Mouse (Mus musculus) ES-E14 (cell line): ENCODE measurements around the gene Vps50. TPM values are rescaled to one million over a fixed set of nuclear protein-coding genes. Genes with fewer than 3 reads are reported as not detected.
"Not testable (repeated sequence)": the region's sequence is repeated elsewhere in the genome, so short reads cannot be mapped to it uniquely, and the experiment has no call there.

Source experiments
- DNase-seq: peaks from one replicate; pipeline ENCODE4 v3.0.0-alpha.2; 2013; ENCODE audit warnings: low read depth, low spot score
- H3K27ac ChIP-seq: 2 replicates; pipeline ENCODE4 v1.5.1; 2012; ENCODE audit warnings: low read depth, mild to moderate bottlenecking, low read length, moderate library complexity, mixed read lengths; ENCODE audit not compliant: poor library complexity, insufficient read depth, severe bottlenecking
- H3K36me3 ChIP-seq: 2 replicates; pipeline ENCODE4 v1.6.1; 2012; ENCODE audit warnings: mild to moderate bottlenecking, low read length, moderate library complexity, mixed read lengths; ENCODE audit not compliant: control insufficient read depth, poor library complexity, insufficient read depth, severe bottlenecking
- H3K4me1 ChIP-seq, 2 experiments: fragments of 150-350 bp in 1 of 2; sonication (generic) in 1 of 2; 2 replicates each; pipeline ENCODE4 v1.6.1; 2012; ENCODE audit warnings: low read length in 2 of 2, mild to moderate bottlenecking in 1 of 2, mixed read lengths in 1 of 2; ENCODE audit not compliant: control insufficient read depth in 2 of 2, insufficient read depth in 2 of 2, poor library complexity in 1 of 2
- H3K4me3 ChIP-seq, 2 experiments: fragments of 150-350 bp in 1 of 2; sonication (generic) in 1 of 2; 2 replicates each; pipeline ENCODE4 v1.5.1; 2012; ENCODE audit warnings: low read length in 2 of 2, low read depth in 1 of 2, mild to moderate bottlenecking in 1 of 2, mixed read lengths in 1 of 2; ENCODE audit not compliant: insufficient read depth in 1 of 2, poor library complexity in 1 of 2, severe bottlenecking in 1 of 2
- H3K9ac ChIP-seq: 2 replicates; pipeline ENCODE4 v1.6.1; 2012; ENCODE audit warnings: low read depth, mild to moderate bottlenecking, low read length, mixed read lengths; ENCODE audit not compliant: poor library complexity, insufficient read depth, severe bottlenecking
- H3K9me3 ChIP-seq: fragments of 150-350 bp; sonication (generic); 2 replicates; pipeline ENCODE4 v1.6.1; 2012; ENCODE audit warnings: low read depth, mild to moderate bottlenecking, low read length; ENCODE audit not compliant: control insufficient read depth, insufficient read depth
- CHD2 ChIP-seq: IDR thresholded peaks from 2 replicates; pipeline ENCODE4 v1.6.1; 2014; ENCODE audit warnings: mild to moderate bottlenecking, low read depth, low read length, inconsistent platforms
- HCFC1 ChIP-seq: IDR thresholded peaks from 2 replicates; pipeline ENCODE4 v1.6.1; 2012; ENCODE audit warnings: low read length, inconsistent platforms, borderline replicate concordance; ENCODE audit not compliant: insufficient read depth
- MAFK ChIP-seq: IDR thresholded peaks from 2 replicates; pipeline ENCODE4 v1.6.1; 2014; ENCODE audit warnings: mild to moderate bottlenecking, low read depth, low read length, inconsistent platforms; ENCODE audit not compliant: insufficient read depth
- ZC3H11A ChIP-seq: IDR thresholded peaks from 2 replicates; pipeline ENCODE4 v1.6.1; 2012; ENCODE audit warnings: low read depth, mild to moderate bottlenecking, inconsistent platforms, low read length, borderline replicate concordance
- ZNF384 ChIP-seq: IDR thresholded peaks from 2 replicates; pipeline ENCODE4 v1.6.1; 2012; ENCODE audit warnings: low read depth, low read length, inconsistent platforms
- in situ Hi-C, 2 experiments: fragments of 600-800 bp; cut with MboI; formaldehyde crosslinking; loops; one replicate each; pipeline ENCODE4 v1.15.1; 2025; ENCODE audit warnings: low sequenced_read_pairs in 2 of 2, inconsistent platforms in 1 of 2; ENCODE audit not compliant: unreplicated experiment in 2 of 2
- total RNA-seq: library from RNA; depleted of rRNA; stranded (reverse); fragments of 300-350 nt; gene quantifications from 2 replicates; pipeline ENCODE4 v1.2.3, GENCODE M21; 2012

Gene Vps50
- total RNA-seq, 1 experiment: 39.1 TPM

GRCm38 (mm10) chr6:3557177-3557576, 59.0 kb downstream of the Vps50 start:
- H3K4me1 ChIP-seq: peaks cover 13 to 23% of the 10 kb centered on the region in 2 experiments; a peak in 3 of 4 replicates
- H3K9ac ChIP-seq: no peak overlapping the region; the same call in 1 of the 2 replicates
- in situ Hi-C loops: no loop called here
- H3K27ac ChIP-seq: peak overlapping the region; percentile 100; the same call in 1 of the 2 replicates
- H3K36me3 ChIP-seq: no peaks in the 10 kb centered on the region; the same call in 1 of the 2 replicates
- no peaks in the 10 kb centered on the region for H3K9me3 ChIP-seq
- peak overlapping the region in 1 of 2 experiments; percentile 26; a peak in 1 of 4 replicates for H3K4me3 ChIP-seq
- TF ChIP-seq MAFK (peak; percentile 87), CHD2 (no peak), ZNF384 (no peak), ZC3H11A (no peak), HCFC1 (no peak)
- DNase-seq: peak; percentile 71

- TF ChIP-seq HCFC1 (no peak), CHD2 (no peak), ZNF384 (no peak), MAFK (no peak), ZC3H11A (no peak)
- Histone ChIP-seq H3K4me3 (peak overlapping the region; percentile 1 to 22; a peak in 2 of 4 replicates), H3K9me3 (no peaks in the 10 kb centered on the region), H3K9ac (no peak overlapping the region), H3K36me3 (no peaks in the 10 kb centered on the region), H3K4me1 (peaks cover 9 to 13% of the 10 kb centered on the region in 2 experiments; a peak in 2 of 4 replicates), H3K27ac (no peak overlapping the region)
- DNase-seq: no peak
- in situ Hi-C loops: no loop called here
Measured at GRCm38 (mm10) chr6:3560009-3560408, 61.8 kb downstream of the Vps50 start.

- Histone ChIP-seq H3K4me1 (peaks cover 3 to 5% of the 10 kb centered on the region in 2 experiments; a peak in 2 of 4 replicates), H3K4me3 (no peak overlapping the region), H3K36me3 (peaks cover 2% of the 10 kb centered on the region; the same call in 1 of the 2 replicates), H3K27ac (no peak overlapping the region), H3K9ac (no peak overlapping the region), H3K9me3 (no peaks in the 10 kb centered on the region)
- no peak for DNase-seq
- in situ Hi-C loops: no loop called here
- TF ChIP-seq ZC3H11A (no peak), MAFK (no peak), ZNF384 (no peak), HCFC1 (no peak), CHD2 (no peak)
Measured at GRCm38 (mm10) chr6:3562301-3562700, 64.1 kb downstream of the Vps50 start.

GRCm38 (mm10) chr6:3564118-3564517, 65.9 kb downstream of the Vps50 start:
- DNase-seq, in situ Hi-C loops, H3K9ac ChIP-seq, H3K9me3 ChIP-seq, H3K36me3 ChIP-seq, H3K4me1 ChIP-seq, H3K4me3 ChIP-seq, H3K27ac ChIP-seq: not testable (repeated sequence)

GRCm38 (mm10) chr6:3565005-3565404, 66.8 kb downstream of the Vps50 start:
- no peak for DNase-seq
- H3K4me3 ChIP-seq: no peak overlapping the region
- no peaks in the 10 kb centered on the region for H3K9me3 ChIP-seq
- TF ChIP-seq MAFK: no peak
- TF ChIP-seq ZC3H11A: no peak
- no peak for TF ChIP-seq CHD2
- no peak for TF ChIP-seq HCFC1
- no peak for TF ChIP-seq ZNF384
- H3K9ac ChIP-seq: no peak overlapping the region
- in situ Hi-C loops: no loop called here
- H3K4me1 ChIP-seq: peaks cover 0 to 3% of the 10 kb centered on the region in 2 experiments; a peak in 2 of 4 replicates
- H3K36me3 ChIP-seq: peaks cover 2% of the 10 kb centered on the region; the same call in 1 of the 2 replicates
- no peak overlapping the region for H3K27ac ChIP-seq
